33 mouse cellular contexts compared by ENCODE assay signal in genomic region chr5:28159891-28160470, GRCm38 (mm10). TPM values are rescaled to one million over a fixed set of nuclear protein-coding genes. Genes with fewer than 3 reads are reported as not detected.
DNase-seq lines count a peak whose midpoint lies in the region; ATAC-seq and TF ChIP-seq lines count a peak whose summit lies in the region.
"Had no signal": no experiment of that assay in that cellular context is flagged by ENCODE, and none has a peak within 500 bp of the region (broad histone marks: within the 10 kb centered on the region; RNA-seq: fewer than 3 reads in every experiment).

No protein-coding gene starts in this region.

- peaks cover 77% of the 10 kb centered on the region for H3K27me3 ChIP-seq in hindbrain, embryonic 11.5 days (ENCODE audit: control insufficient read depth, insufficient read depth, low read length)
- peaks cover 98% of the 10 kb centered on the region for H3K27me3 ChIP-seq in hindbrain, embryonic 14.5 days (ENCODE audit: control insufficient read depth, insufficient read depth, low read length)
- peaks cover 100% of the 10 kb centered on the region for H3K27me3 ChIP-seq in limb, embryonic 10.5 days (ENCODE audit: low read depth, poor library complexity, severe bottlenecking)
- H3K27me3 ChIP-seq in midbrain, embryonic 15.5 days (replicated peaks) = peaks cover 71% of the 10 kb centered on the region

- H3K4me3 ChIP-seq in hindbrain, embryonic 11.5 days (ENCODE audit: low read depth, low read length) = no peak overlapping the region
- H3K4me3 ChIP-seq in hindbrain, embryonic 14.5 days (replicated peaks; ENCODE audit: low read length) = no peak overlapping the region
- no peak overlapping the region for H3K4me3 ChIP-seq in limb, embryonic 10.5 days
- no peak overlapping the region for H3K4me3 ChIP-seq in midbrain, embryonic 15.5 days
- H3K4me3 ChIP-seq in layer of hippocampus, adult 2 months = no peak overlapping the region
- H3K4me3 ChIP-seq: heart, embryonic 10.5 days; heart, embryonic 15.5 days; hindbrain, embryonic 15.5 days; liver, embryonic 15.5 days; myocyte; stomach, embryonic 15.5 days had no signal

- no peaks in the 10 kb centered on the region for H3K9me3 ChIP-seq in hindbrain, embryonic 11.5 days (ENCODE audit: control insufficient read depth, low read length)
- H3K9me3 ChIP-seq in hindbrain, embryonic 14.5 days (ENCODE audit: control insufficient read depth, low read length) = no peaks in the 10 kb centered on the region
- H3K9me3 ChIP-seq in limb, embryonic 10.5 days (replicated peaks) = no peaks in the 10 kb centered on the region
- no peaks in the 10 kb centered on the region for H3K9me3 ChIP-seq in midbrain, embryonic 15.5 days
- H3K9me3 ChIP-seq: heart, embryonic 10.5 days; heart, embryonic 15.5 days; hindbrain, embryonic 15.5 days; liver, embryonic 15.5 days; stomach, embryonic 15.5 days had no signal

- no peak for TF ChIP-seq POLR2A in brain, embryonic 14.5 days (IDR thresholded peaks at IDR 0.05; ENCODE audit: borderline replicate concordance, extremely low read depth, insufficient read depth, insufficient read length, poor library complexity, severe bottlenecking)

- ATAC-seq in hindbrain, embryonic 11.5 days (ENCODE audit: low FRiP score) = no peak
- no peak for ATAC-seq in hindbrain, embryonic 14.5 days (ENCODE audit: low FRiP score)
- no peak for ATAC-seq in midbrain, embryonic 15.5 days (replicated peaks)
- ATAC-seq: forebrain, embryonic 14.5 days; intestine, embryonic 16.5 days; Patski had no signal

- DNase-seq in hindbrain, embryonic 11.5 days (ENCODE audit: low spot score) = peak; percentile 46
- DNase-seq in hindbrain, embryonic 14.5 days (ENCODE audit: low spot score) = no peak
- DNase-seq in brain, embryonic 14.5 days (ENCODE audit: low read depth) = peak; percentile 7
- DNase-seq in limb, embryonic 10.5 days (ENCODE audit: low spot score) = peak; percentile 33
- DNase-seq in adipocyte (ENCODE audit: low spot score) = no peak
- no peak for DNase-seq in layer of hippocampus, adult 2 months (ENCODE audit: low spot score in 2 of 2)
- DNase-seq: adrenal gland, postnatal 14 days; gastrocnemius, postnatal 25 days; heart, adult 11 months; kidney, adult 8-10 months; kidney, postnatal 4 days; layer of hippocampus, postnatal 36 days; left cerebral cortex, postnatal 4 days; liver; lung, embryonic 14.5 days; lung, postnatal 14 days; retina, postnatal 1 day; right cerebral cortex, postnatal 14 days; thymus, postnatal 25 days had no signal

- no peak for TF ChIP-seq CTCF in brain, embryonic 14.5 days (IDR thresholded peaks at IDR 0.05; ENCODE audit: borderline replicate concordance, extremely low read depth, insufficient read depth, insufficient read length)
- TF ChIP-seq CTCF in layer of hippocampus, adult 2 months (conservative IDR thresholded peaks at IDR 0.05) = no peak

- no peak overlapping the region for H3K9ac ChIP-seq in hindbrain, embryonic 11.5 days (ENCODE audit: low read depth, low read length)
- no peak overlapping the region for H3K9ac ChIP-seq in hindbrain, embryonic 14.5 days
- H3K9ac ChIP-seq in midbrain, embryonic 15.5 days = no peak overlapping the region
- H3K9ac ChIP-seq: heart, embryonic 15.5 days; hindbrain, embryonic 15.5 days; liver, embryonic 15.5 days; lung, embryonic 14.5 days; stomach, embryonic 15.5 days had no signal

- no peak overlapping the region for H3K4me2 ChIP-seq in hindbrain, embryonic 11.5 days (replicated peaks; ENCODE audit: low read depth, low read length)
- no peak overlapping the region; the same call in 1 of the 2 replicates for H3K4me2 ChIP-seq in hindbrain, embryonic 14.5 days (replicated peaks)
- H3K4me2 ChIP-seq in midbrain, embryonic 15.5 days = peak overlapping the region; percentile 4; the same call in 1 of the 2 replicates
- H3K4me2 ChIP-seq: heart, embryonic 15.5 days; liver, embryonic 15.5 days; lung, embryonic 14.5 days; stomach, embryonic 15.5 days had no signal

- H3K27ac ChIP-seq in hindbrain, embryonic 11.5 days (ENCODE audit: low read depth, low read length) = no peak overlapping the region
- no peak overlapping the region for H3K27ac ChIP-seq in hindbrain, embryonic 14.5 days
- no peak overlapping the region for H3K27ac ChIP-seq in limb, embryonic 10.5 days
- 0 out of 2 replicates have a peak overlapping the region, but pooled peaks have one; percentile 5 for H3K27ac ChIP-seq in midbrain, embryonic 15.5 days
- H3K27ac ChIP-seq in layer of hippocampus, adult 2 months = no peak overlapping the region
- H3K27ac ChIP-seq: heart, embryonic 10.5 days; heart, embryonic 15.5 days; hindbrain, embryonic 15.5 days; kidney, postnatal 0 days; liver, embryonic 15.5 days; stomach, embryonic 15.5 days had no signal

- 1% methylated on average over 8 of the region's 8 CpGs for WGBS in hindbrain, embryonic 11.5 days
- WGBS in hindbrain, embryonic 14.5 days = 10% methylated on average over 8 of the region's 8 CpGs
- 1% methylated on average over 8 of the region's 8 CpGs for WGBS in limb, embryonic 10.5 days
- 22% methylated on average over 8 of the region's 8 CpGs for WGBS in midbrain, embryonic 15.5 days

- H3K4me1 ChIP-seq in hindbrain, embryonic 11.5 days (replicated peaks; ENCODE audit: control insufficient read depth, insufficient read depth, low read length) = no peaks in the 10 kb centered on the region
- H3K4me1 ChIP-seq in hindbrain, embryonic 14.5 days (replicated peaks; ENCODE audit: control insufficient read depth, insufficient read depth, low read length) = 0 out of 2 replicates have a peak, but pooled peaks cover 2% of the 10 kb centered on the region
- peaks cover 28% of the 10 kb centered on the region for H3K4me1 ChIP-seq in limb, embryonic 10.5 days
- H3K4me1 ChIP-seq in midbrain, embryonic 15.5 days = peaks cover 30% of the 10 kb centered on the region
- H3K4me1 ChIP-seq: liver, embryonic 15.5 days had no signal

- no peaks in the 10 kb centered on the region for H3K36me3 ChIP-seq in hindbrain, embryonic 11.5 days (ENCODE audit: control insufficient read depth, insufficient read depth, low read length)
- no peaks in the 10 kb centered on the region for H3K36me3 ChIP-seq in hindbrain, embryonic 14.5 days (replicated peaks; ENCODE audit: control insufficient read depth, insufficient read depth)
- H3K36me3 ChIP-seq in limb, embryonic 10.5 days = no peaks in the 10 kb centered on the region
- H3K36me3 ChIP-seq in midbrain, embryonic 15.5 days (replicated peaks) = no peaks in the 10 kb centered on the region
- H3K36me3 ChIP-seq: heart, embryonic 10.5 days; heart, embryonic 15.5 days; hindbrain, embryonic 15.5 days; liver, embryonic 15.5 days; stomach, embryonic 15.5 days had no signal

RNA-seq across cellular contexts. Expression of gene En2, which starts 5.5 kb away (rescaled TPM):
- 1.1 and 1.2 TPM in 2 replicates for polyA plus RNA-seq in hindbrain, embryonic 11.5 days (2014; fragmentation: Nextera tagmentation; extraction: Ambion mirVana)
- 0.07 and 0.98 TPM in 2 replicates for polyA plus RNA-seq in hindbrain, embryonic 14.5 days (2014; fragmentation: Nextera tagmentation; extraction: Ambion mirVana)
- 16.2 and 30.9 TPM in 2 replicates for polyA plus RNA-seq in brain, embryonic 14.5 days (2012; rRNA removed)
- not detected in 2 replicates for polyA plus RNA-seq in limb, embryonic 10.5 days (2016; fragmentation: Nextera tagmentation; extraction: Ambion mirVana)
- 0.93 and 1.5 TPM in 2 replicates for polyA plus RNA-seq in midbrain, embryonic 15.5 days (2015; fragmentation: Nextera tagmentation; extraction: Ambion mirVana)
- total RNA-seq in layer of hippocampus, adult 2 months (2021) = under 1 TPM; 0.49 to 0.52 TPM
- total RNA-seq: heart, postnatal 25 days; left cerebral cortex, postnatal 4 days; MEL had no signal
- polyA plus RNA-seq: forebrain, embryonic 14.5 days; heart, embryonic 10.5 days; heart, embryonic 15.5 days; intestine, embryonic 16.5 days; kidney, postnatal 0 days; liver, embryonic 15.5 days; lung, embryonic 14.5 days; myocyte; neural tube, embryonic 14.5 days; stomach, embryonic 15.5 days had no signal

Comparison
In these comparisons a context has a peak if more than half of its experiments do, and no peak if none do; other contexts are left out.
1. DNase-seq: peak in hindbrain, embryonic 11.5 days (single experiment), brain, embryonic 14.5 days (single experiment) and limb, embryonic 10.5 days (single experiment); none in hindbrain, embryonic 14.5 days (single experiment), adipocyte (single experiment) and layer of hippocampus, adult 2 months (0 of 2).